Mouse (Mus musculus) liver, embryonic 13.5 days (tissue): ENCODE data around the gene Olfr855. TPM values are rescaled to one million over a fixed set of nuclear protein-coding genes. Genes with fewer than 3 reads are reported as not detected.

Source experiments
- ATAC-seq: fragments of 200-750 bp; cut with Nextera tagmentation; 2 replicates; pipeline ENCODE4 v1.8.0; 2017; ENCODE audit warnings: low read depth, mild to moderate bottlenecking, moderate number of reproducible peaks, moderate library complexity
- DNase-seq: peaks from one replicate; pipeline ENCODE4 v3.0.0; 2022
- H3K27ac ChIP-seq: fragments of 300-500 bp; sonication (generic); 2 replicates; pipeline ENCODE4 v1.5.1; 2015; ENCODE audit warnings: moderate library complexity, mild to moderate bottlenecking, inconsistent platforms
- H3K27me3 ChIP-seq: fragments of 300-500 bp; sonication (generic); 2 replicates; pipeline ENCODE4 v1.6.1; 2015; ENCODE audit warnings: mild to moderate bottlenecking, inconsistent platforms
- H3K36me3 ChIP-seq: fragments of 300-500 bp; sonication (generic); 2 replicates; pipeline ENCODE4 v1.6.1; 2015; ENCODE audit warnings: mild to moderate bottlenecking, inconsistent platforms
- H3K4me1 ChIP-seq: fragments of 300-500 bp; sonication (generic); replicated peaks from 2 replicates; pipeline ENCODE4 v1.6.1; 2015; ENCODE audit warnings: inconsistent platforms
- H3K4me2 ChIP-seq: fragments of 300-500 bp; sonication (generic); 2 replicates; pipeline ENCODE4 v1.6.1; 2015; ENCODE audit warnings: inconsistent platforms, mild to moderate bottlenecking, moderate library complexity
- H3K4me3 ChIP-seq: fragments of 300-500 bp; sonication (generic); replicated peaks from 2 replicates; pipeline ENCODE4 v1.5.1; 2015; ENCODE audit warnings: mild to moderate bottlenecking, inconsistent platforms
- H3K9ac ChIP-seq: fragments of 300-500 bp; sonication (generic); 2 replicates; pipeline ENCODE4 v1.6.1; 2015; ENCODE audit warnings: mild to moderate bottlenecking, inconsistent platforms
- H3K9me3 ChIP-seq: fragments of 300-500 bp; sonication (generic); replicated peaks from 2 replicates; pipeline ENCODE4 v1.6.1; 2016; ENCODE audit warnings: inconsistent platforms
- WGBS: fragments of 180-500 bp; shearing (Covaris S2); methylation state at CpG from one replicate; pipeline ENCODE4 v1.1.7; 2015; ENCODE audit not compliant: insufficient replicate concordance; 5-methylcytosine and 5-hydroxymethylcytosine counted together
- polyA plus RNA-seq: library from polyadenylated mRNA; unstranded; fragments of >200 nt; fragmentation: Nextera tagmentation; extraction: Ambion mirVana; gene quantifications from 2 replicates; pipeline ENCODE4 v1.2.1, GENCODE M21; 2015

The Olfr855 gene
- not detected in 2 replicates for polyA plus RNA-seq

- no peaks in the 10 kb centered on the region; the same call in 1 of the 2 replicates for H3K9me3 ChIP-seq
- no peak within 1 kb of the TSS for H3K4me3 ChIP-seq
- H3K4me1 ChIP-seq = no peaks in the 10 kb centered on the region
- no peaks in the 10 kb centered on the region for H3K27me3 ChIP-seq
- H3K36me3 ChIP-seq = no peaks in the 10 kb centered on the region
- ATAC-seq (no peak), DNase-seq (no peak)
- H3K27ac ChIP-seq = no peak within 1 kb of the TSS
- no peak within 1 kb of the TSS for H3K9ac ChIP-seq
- no peak within 1 kb of the TSS for H3K4me2 ChIP-seq
Measured at GRCm38 (mm10) chr9:19582317-19582716, at the start of gene Olfr855. Gene Olfr855 (plus strand): TSS chr9:19582617.

GRCm38 (mm10) chr9:19540976-19541375, 41.4 kb upstream of the Olfr855 start, which contains the start of gene Olfr853:
Gene Olfr853 (minus strand): TSS chr9:19541076.
- Histone ChIP-seq H3K27ac (no peak within 1 kb of the TSS), H3K4me3 (no peak within 1 kb of the TSS), H3K4me1 (no peaks in the 10 kb centered on the region), H3K9me3 (no peaks in the 10 kb centered on the region), H3K4me2 (no peak within 1 kb of the TSS), H3K27me3 (no peaks in the 10 kb centered on the region), H3K36me3 (no peaks in the 10 kb centered on the region), H3K9ac (no peak within 1 kb of the TSS)
- DNase-seq = no peak
- 68% methylated on average over 1 of the region's 1 CpGs for WGBS
- ATAC-seq = no peak

- no peak within 1 kb of the TSS for H3K9ac ChIP-seq
- H3K4me1 ChIP-seq = no peaks in the 10 kb centered on the region
- no peak within 1 kb of the TSS for H3K4me3 ChIP-seq
- no peak within 1 kb of the TSS for H3K27ac ChIP-seq
- DNase-seq (no peak), ATAC-seq (no peak)
- no peaks in the 10 kb centered on the region for H3K27me3 ChIP-seq
- whole genome bisulfite sequencing = 42% methylated on average over 1 of the region's 1 CpGs
- H3K9me3 ChIP-seq = 0 out of 2 replicates have a peak, but pooled peaks cover 4% of the 10 kb centered on the region
- H3K36me3 ChIP-seq = no peaks in the 10 kb centered on the region
- no peak within 1 kb of the TSS for H3K4me2 ChIP-seq
Measured at GRCm38 (mm10) chr9:19567282-19567681, 15.1 kb upstream of the Olfr855 start, which contains the start of gene Olfr854. Gene Olfr854 (minus strand): TSS chr9:19567382.

- 85% methylated on average over 3 of the region's 3 CpGs for WGBS
- Histone ChIP-seq H3K27ac (no peak overlapping the region), H3K4me2 (no peak overlapping the region), H3K9ac (no peak overlapping the region), H3K27me3 (no peaks in the 10 kb centered on the region), H3K4me3 (no peak overlapping the region), H3K9me3 (no peaks in the 10 kb centered on the region), H3K4me1 (no peaks in the 10 kb centered on the region), H3K36me3 (peaks cover 13% of the 10 kb centered on the region)
- DNase-seq (no peak), ATAC-seq (no peak)
Measured at GRCm38 (mm10) chr9:19621297-19621696, 38.9 kb downstream of the Olfr855 start.

GRCm38 (mm10) chr9:19621843-19622822, 39.7 kb downstream of the Olfr855 start, which contains the start of gene Zfp317:
Gene Zfp317 (plus strand): TSS chr9:19622102.
- Histone ChIP-seq H3K27me3 (no peaks in the 10 kb centered on the region), H3K4me3 (peak within 1 kb of the TSS; percentile 63), H3K9me3 (no peaks in the 10 kb centered on the region), H3K4me1 (no peaks in the 10 kb centered on the region), H3K36me3 (peaks cover 16% of the 10 kb centered on the region), H3K4me2 (peak within 1 kb of the TSS; percentile 55), H3K9ac (peak within 1 kb of the TSS; percentile 65), H3K27ac (peak within 1 kb of the TSS; percentile 79)
- WGBS = 1% methylated on average over 35 of the region's 35 CpGs
- DNase-seq = peak; percentile 83
- ATAC-seq = peak; percentile 93

GRCm38 (mm10) chr9:19629574-19629973, 47.2 kb downstream of the Olfr855 start:
- H3K4me1 ChIP-seq = no peaks in the 10 kb centered on the region
- H3K4me3 ChIP-seq = no peak overlapping the region
- no peaks in the 10 kb centered on the region for H3K27me3 ChIP-seq
- DNase-seq (no peak), ATAC-seq (no peak)
- H3K9ac ChIP-seq = no peak overlapping the region
- H3K9me3 ChIP-seq = no peaks in the 10 kb centered on the region
- no peak overlapping the region for H3K4me2 ChIP-seq
- peaks cover 34% of the 10 kb centered on the region for H3K36me3 ChIP-seq
- H3K27ac ChIP-seq = no peak overlapping the region

Other genes starting within 250 kb of the Olfr855 start
- not detected in 2 replicates for gene Olfr845, start 246.2 kb upstream of the Olfr855 start, polyA plus RNA-seq
- not detected in 2 replicates for gene Olfr846, start 218.6 kb upstream of the Olfr855 start, polyA plus RNA-seq
- not detected in 2 replicates for gene Olfr847, start 203.9 kb upstream of the Olfr855 start, polyA plus RNA-seq
- gene Olfr849, start 142.4 kb upstream of the Olfr855 start, polyA plus RNA-seq = not detected in 2 replicates
- not detected in 2 replicates for gene Olfr850, start 104.4 kb upstream of the Olfr855 start, polyA plus RNA-seq
- gene Olfr851, start 89.3 kb upstream of the Olfr855 start, polyA plus RNA-seq = not detected in 2 replicates
- gene Olfr853, start 41.5 kb upstream of the Olfr855 start, polyA plus RNA-seq = not detected in 2 replicates
- gene Olfr854, start 15.2 kb upstream of the Olfr855 start, polyA plus RNA-seq = not detected in 2 replicates
- 9.6 and 11.2 TPM in 2 replicates for gene Zfp317, start 39.5 kb downstream of the Olfr855 start, polyA plus RNA-seq
- not detected in 2 replicates for gene Olfr857, start 126.8 kb downstream of the Olfr855 start, polyA plus RNA-seq
- not detected in 2 replicates for gene Olfr58, start 197.7 kb downstream of the Olfr855 start, polyA plus RNA-seq
- not detected in 2 replicates for gene Olfr859, start 222.3 kb downstream of the Olfr855 start, polyA plus RNA-seq